Mouse (Mus musculus) E14TG2a.4 (cell line): ENCODE measurements around the gene Mical3.

Experiments used
- H3K27me3 ChIP-seq: 2 replicates; pipeline ENCODE4 v1.6.1; 2014; ENCODE audit warnings: low read length, control low read depth; ENCODE audit not compliant: insufficient read depth
- H3K36me3 ChIP-seq: 2 replicates; pipeline ENCODE4 v1.6.1; 2014; ENCODE audit warnings: low read length, control low read depth; ENCODE audit not compliant: insufficient read depth
- H3K4me1 ChIP-seq: replicated peaks from 2 replicates; pipeline ENCODE4 v1.6.1; 2014; ENCODE audit warnings: low read depth, low read length, control low read depth
- H3K4me3 ChIP-seq: replicated peaks from 2 replicates; pipeline ENCODE4 v1.5.1; 2014; ENCODE audit warnings: mild to moderate bottlenecking, low read length
- H3K9me3 ChIP-seq: 2 replicates; pipeline ENCODE4 v1.6.1; 2014; ENCODE audit warnings: low read length, control low read depth
- CTCF ChIP-seq: conservative IDR thresholded peaks from 2 replicates; pipeline ENCODE4 v1.5.1; 2014; ENCODE audit warnings: low read length
- NANOG ChIP-seq: IDR thresholded peaks from 2 replicates; pipeline ENCODE4 v1.6.1; 2014; ENCODE audit warnings: borderline replicate concordance, low read length, mixed read lengths
- POU5F1 ChIP-seq: IDR thresholded peaks from 2 replicates; pipeline ENCODE4 v1.6.1; 2014; ENCODE audit warnings: low read length, borderline replicate concordance

Gene Mical3

GRCm38 (mm10) chr6:121101201-121101600, 29.6 kb downstream of the Mical3 start:
- TF ChIP-seq CTCF (no peak), NANOG (no peak), POU5F1 (no peak)
- Histone ChIP-seq H3K4me3 (no peak overlapping the region), H3K36me3 (peaks cover 5% of the 10 kb centered on the region; the same call in 1 of the 2 replicates), H3K27me3 (no peaks in the 10 kb centered on the region), H3K4me1 (peaks cover 27% of the 10 kb centered on the region), H3K9me3 (no peaks in the 10 kb centered on the region)

GRCm38 (mm10) chr6:121099831-121100230, 31.0 kb downstream of the Mical3 start:
- no peak overlapping the region for H3K4me3 ChIP-seq
- H3K27me3 ChIP-seq, result no peaks in the 10 kb centered on the region
- H3K9me3 ChIP-seq, result no peaks in the 10 kb centered on the region
- H3K4me1 ChIP-seq, result peaks cover 14% of the 10 kb centered on the region
- peaks cover 5% of the 10 kb centered on the region; the same call in 1 of the 2 replicates for H3K36me3 ChIP-seq
- TF ChIP-seq CTCF (no peak), NANOG (no peak), POU5F1 (no peak)

DNA sequence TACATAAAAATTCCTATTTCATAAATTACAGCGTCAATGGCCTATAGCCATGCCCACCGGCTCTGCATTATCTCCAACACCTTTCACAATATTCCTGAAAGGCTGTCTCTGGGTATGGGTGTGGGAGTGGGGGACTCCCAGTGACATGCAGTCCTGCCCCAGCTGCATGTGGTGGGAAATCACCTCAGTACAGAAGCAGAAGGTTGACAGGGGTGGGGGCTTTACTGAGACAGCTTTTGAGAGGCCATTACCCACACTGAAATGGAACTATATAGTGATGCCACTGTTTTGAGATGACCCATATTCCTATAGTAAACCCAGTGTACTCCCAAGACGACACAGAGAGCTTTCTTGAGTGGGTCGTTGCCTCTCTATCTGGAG, 31.6 kb downstream of the Mical3 start:
- H3K36me3 ChIP-seq, result peaks cover 5% of the 10 kb centered on the region; the same call in 1 of the 2 replicates
- H3K9me3 ChIP-seq, result no peaks in the 10 kb centered on the region
- TF ChIP-seq CTCF (no peak), NANOG (no peak), POU5F1 (no peak)
- H3K4me1 ChIP-seq, result peaks cover 13% of the 10 kb centered on the region
- no peaks in the 10 kb centered on the region for H3K27me3 ChIP-seq
- no peak overlapping the region for H3K4me3 ChIP-seq

DNA sequence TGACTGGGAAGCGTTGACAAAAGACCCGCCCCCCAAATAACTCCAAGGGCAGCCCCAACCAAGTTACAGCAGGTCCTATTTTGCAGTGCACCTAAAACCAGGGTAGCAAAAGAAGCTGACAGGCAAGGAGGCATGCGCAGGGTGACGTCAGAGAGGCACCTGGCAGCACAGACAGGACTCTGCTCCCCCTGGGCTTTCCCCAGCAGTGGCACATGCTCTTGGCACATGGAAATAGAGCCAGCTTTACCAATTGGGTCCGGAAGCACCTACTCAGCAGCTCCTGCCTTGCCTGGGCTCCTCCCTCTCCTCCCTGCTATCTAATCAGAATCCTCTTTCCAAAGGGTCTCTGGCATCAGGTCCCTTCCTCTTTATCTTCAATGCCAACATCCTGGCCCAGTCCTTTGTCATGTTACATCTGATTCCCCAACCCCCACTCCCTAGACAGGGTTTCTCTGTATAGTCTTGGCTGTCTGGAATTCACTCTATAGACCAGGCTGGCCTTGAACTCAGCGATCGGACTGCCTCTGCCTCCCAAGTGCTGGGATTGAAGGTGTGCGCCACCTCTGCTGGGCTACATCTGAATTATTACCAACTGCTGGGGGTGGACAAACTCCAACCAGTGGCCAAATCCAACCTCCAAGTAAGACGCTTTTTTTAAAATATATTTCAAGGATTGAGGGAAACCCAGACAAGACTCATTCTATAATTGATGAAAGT, 32.1 kb downstream of the Mical3 start:
- no peak overlapping the region for H3K4me3 ChIP-seq
- H3K36me3 ChIP-seq, result peaks cover 5% of the 10 kb centered on the region; the same call in 1 of the 2 replicates
- no peaks in the 10 kb centered on the region for H3K9me3 ChIP-seq
- no peak for TF ChIP-seq POU5F1
- TF ChIP-seq NANOG, result no peak
- TF ChIP-seq CTCF, result no peak
- H3K4me1 ChIP-seq, result peaks cover 15% of the 10 kb centered on the region
- H3K27me3 ChIP-seq, result no peaks in the 10 kb centered on the region

DNA sequence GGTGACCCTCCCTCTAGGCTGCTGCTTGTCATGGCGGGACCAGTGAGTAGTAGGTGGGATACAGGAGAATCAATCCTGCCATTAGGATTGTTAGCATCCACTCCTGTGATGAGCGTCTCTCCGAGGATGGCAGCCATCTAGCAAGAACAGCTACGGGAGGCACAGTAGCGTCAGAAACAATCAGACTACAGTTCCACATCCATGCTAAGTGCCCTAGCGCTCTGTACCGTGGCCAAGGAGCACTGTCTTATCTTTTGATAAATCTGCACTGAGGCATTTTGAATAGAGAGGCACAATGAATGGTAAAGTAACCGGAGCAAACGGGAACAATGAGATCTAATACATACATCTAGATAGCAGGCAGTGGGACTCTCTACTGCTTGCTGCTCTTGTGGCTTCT, 32.7 kb downstream of the Mical3 start:
- Histone ChIP-seq H3K4me3 (no peak overlapping the region), H3K4me1 (peaks cover 9% of the 10 kb centered on the region), H3K36me3 (peaks cover 5% of the 10 kb centered on the region; the same call in 1 of the 2 replicates), H3K27me3 (no peaks in the 10 kb centered on the region), H3K9me3 (no peaks in the 10 kb centered on the region)
- TF ChIP-seq CTCF (no peak), NANOG (no peak), POU5F1 (no peak)

GRCm38 (mm10) chr6:121096862-121097261, 33.9 kb downstream of the Mical3 start:
- no peak overlapping the region for H3K4me3 ChIP-seq
- H3K36me3 ChIP-seq, result peaks cover 5% of the 10 kb centered on the region; the same call in 1 of the 2 replicates
- no peaks in the 10 kb centered on the region for H3K9me3 ChIP-seq
- H3K27me3 ChIP-seq, result no peaks in the 10 kb centered on the region
- TF ChIP-seq NANOG (no peak), POU5F1 (no peak), CTCF (no peak)
- peaks cover 5% of the 10 kb centered on the region; the same call in 1 of the 2 replicates for H3K4me1 ChIP-seq

DNA sequence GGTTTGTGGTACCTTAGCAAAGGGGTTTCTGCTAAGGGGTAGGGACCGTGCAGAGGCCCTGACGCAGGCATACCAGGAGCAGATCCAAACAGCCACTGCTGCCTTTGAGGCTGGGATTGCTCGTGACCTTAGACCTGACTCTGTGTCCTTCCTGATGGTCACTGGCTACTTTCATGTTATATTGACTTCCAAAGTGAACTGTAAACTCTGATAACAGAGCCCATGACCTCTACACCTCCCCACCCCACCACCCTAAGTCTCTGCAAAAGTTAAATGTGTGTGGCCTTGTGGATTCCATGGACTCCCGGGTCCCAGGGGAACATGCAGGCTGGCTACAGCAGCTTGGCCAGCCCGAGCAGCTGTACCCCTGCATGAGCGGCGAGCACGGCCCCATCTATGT, 34.4 kb downstream of the Mical3 start:
- peaks cover 5% of the 10 kb centered on the region; the same call in 1 of the 2 replicates for H3K4me1 ChIP-seq
- peaks cover 5% of the 10 kb centered on the region; the same call in 1 of the 2 replicates for H3K36me3 ChIP-seq
- H3K4me3 ChIP-seq, result no peak overlapping the region
- H3K27me3 ChIP-seq, result no peaks in the 10 kb centered on the region
- no peaks in the 10 kb centered on the region for H3K9me3 ChIP-seq
- TF ChIP-seq NANOG, result no peak
- no peak for TF ChIP-seq POU5F1
- TF ChIP-seq CTCF, result no peak

DNA sequence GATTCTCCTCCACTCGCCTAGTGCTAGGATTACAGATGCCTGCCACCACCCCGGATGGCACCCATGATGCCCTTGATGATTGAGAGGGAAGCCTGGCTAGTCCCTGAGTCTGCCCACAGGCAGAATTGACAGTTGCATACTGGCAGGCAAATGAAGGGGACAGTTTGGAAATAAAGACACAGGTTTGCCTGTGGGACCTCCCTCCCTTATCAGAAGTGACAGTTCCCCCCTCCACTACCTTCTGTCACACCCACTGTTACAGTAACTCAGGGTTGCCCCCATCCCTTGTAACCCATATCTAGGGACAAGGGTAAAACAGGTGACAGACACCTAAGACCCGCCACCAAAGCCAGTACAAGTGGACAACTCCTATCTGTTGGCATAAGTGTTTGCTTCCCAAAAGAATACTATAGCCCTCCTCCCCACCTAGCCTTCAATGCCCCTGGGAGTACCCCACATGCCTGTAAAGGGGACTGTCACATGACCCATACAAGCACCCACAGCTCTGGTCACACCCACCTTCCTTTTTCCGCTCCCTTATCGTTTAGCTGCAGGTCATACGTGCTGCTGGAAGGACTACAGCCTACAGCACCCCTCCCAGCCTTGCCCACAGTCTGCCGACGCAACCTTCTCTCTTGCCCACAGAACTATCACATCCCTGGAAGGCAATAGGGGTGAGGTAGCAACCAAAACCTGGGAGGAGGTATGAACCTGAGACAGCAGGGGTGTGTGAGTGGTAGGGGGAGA, 37.0 kb downstream of the Mical3 start:
- H3K4me1 ChIP-seq, result peaks cover 6% of the 10 kb centered on the region
- H3K36me3 ChIP-seq, result no peaks in the 10 kb centered on the region
- H3K27me3 ChIP-seq, result no peaks in the 10 kb centered on the region
- TF ChIP-seq NANOG, result no peak
- TF ChIP-seq POU5F1, result no peak
- TF ChIP-seq CTCF, result no peak
- H3K9me3 ChIP-seq, result no peaks in the 10 kb centered on the region
- H3K4me3 ChIP-seq, result no peak overlapping the region
